Mouse (Mus musculus) retina, postnatal 1 day (tissue): ENCODE data around the gene Adk.
A peak's percentile ranks its signal among the peaks of the same experiment; 100 is the strongest.

ENCODE experiments used
- DNase-seq: peaks from one replicate; pipeline ENCODE4 v3.0.0-alpha.2; 2012

Gene Adk

GRCm38 (mm10) chr14:21102666-21103203, 50.4 kb downstream of the Adk start:
- DNase-seq, result no peak

GRCm38 (mm10) chr14:21105049-21105448, 52.7 kb downstream of the Adk start:
- DNase-seq, result no peak

- no peak for DNase-seq
Measured at GRCm38 (mm10) chr14:21106582-21106981, 54.2 kb downstream of the Adk start.

GRCm38 (mm10) chr14:21107551-21107950, 55.2 kb downstream of the Adk start:
- DNase-seq, result no peak

GRCm38 (mm10) chr14:21110492-21110891, 58.1 kb downstream of the Adk start:
- no peak for DNase-seq

GRCm38 (mm10) chr14:21111500-21111899, 59.1 kb downstream of the Adk start:
- DNase-seq, result no peak

- DNase-seq, result no peak
Measured at GRCm38 (mm10) chr14:21112174-21112573, 59.8 kb downstream of the Adk start.

GRCm38 (mm10) chr14:21112742-21113141, 60.4 kb downstream of the Adk start:
- DNase-seq, result no peak

- DNase-seq, result no peak
Measured at GRCm38 (mm10) chr14:21114339-21114738, 62.0 kb downstream of the Adk start.

- DNase-seq, result no peak
Measured at GRCm38 (mm10) chr14:21115318-21115717, 62.9 kb downstream of the Adk start.

GRCm38 (mm10) chr14:21115888-21116460, 63.6 kb downstream of the Adk start:
- DNase-seq, result peak; percentile 62

- DNase-seq, result no peak
Measured at GRCm38 (mm10) chr14:21118095-21118494, 65.7 kb downstream of the Adk start.

- DNase-seq, result no peak
Measured at GRCm38 (mm10) chr14:21119653-21120313, 67.4 kb downstream of the Adk start.

- DNase-seq, result peak; percentile 73
Measured at GRCm38 (mm10) chr14:21120473-21120872, 68.1 kb downstream of the Adk start.

- DNase-seq, result no peak
Measured at GRCm38 (mm10) chr14:21127215-21127614, 74.8 kb downstream of the Adk start.

- DNase-seq, result peak; percentile 86
Measured at GRCm38 (mm10) chr14:21136906-21137305, 84.5 kb downstream of the Adk start.

GRCm38 (mm10) chr14:21142603-21143002, 90.2 kb downstream of the Adk start:
- DNase-seq, result no peak

- peak; percentile 72 for DNase-seq
Measured at GRCm38 (mm10) chr14:21143406-21144115, 91.2 kb downstream of the Adk start.

GRCm38 (mm10) chr14:21147171-21147570, 94.8 kb downstream of the Adk start:
- DNase-seq, result no peak

GRCm38 (mm10) chr14:21150301-21150700, 97.9 kb downstream of the Adk start:
- no peak for DNase-seq

- no peak for DNase-seq
Measured at GRCm38 (mm10) chr14:21152055-21152454, 99.7 kb downstream of the Adk start.

- no peak for DNase-seq
Measured at GRCm38 (mm10) chr14:21165706-21166105, 113.3 kb downstream of the Adk start.

- no peak for DNase-seq
Measured at GRCm38 (mm10) chr14:21166114-21166513, 113.7 kb downstream of the Adk start.
